Mouse (Mus musculus) erythroblast, embryonic 14.5 days (primary cell): ENCODE measurements around the gene Tunar.

Source experiments
- GATA1 ChIP-seq: IDR thresholded peaks from 2 replicates; pipeline ENCODE4 v1.6.1; 2012; ENCODE audit warnings: low read length, inconsistent platforms, mixed read lengths
- TAL1 ChIP-seq: IDR thresholded peaks from 3 replicates; pipeline ENCODE4 v1.6.1; 2012; ENCODE audit warnings: low read length, inconsistent platforms, mixed read lengths

GRCm38 (mm10) chr12:105327051-105327450 is 6.6 kb upstream of the Tunar start:
- TF ChIP-seq GATA1 (no peak), TAL1 (no peak)
